Mouse (Mus musculus): ENCODE measurements at regions not wholly inside any gene's neighbourhood (a gene's known extent, or its start where the extent isn't known, plus 50 kb on each side); places are given as distances from the start of the nearest gene placed in this dataset.

GRCm38 (mm10) chr5:73892440-73893225 is 175.6 kb downstream of the Usp46 start:
- WGBS = 66% methylated on average over 4 of the region's 4 CpGs
- H3K4me3 ChIP-seq (ENCODE audit: insufficient read depth, low read depth, low read length) = no peak overlapping the region
- H3K4me1 ChIP-seq (ENCODE audit: control insufficient read depth, insufficient read depth, low read length) = no peaks in the 10 kb centered on the region
- TF ChIP-seq CTCF (IDR thresholded peaks at IDR 0.05; ENCODE audit: insufficient read depth, low read depth, low read length) (no peak), POLR2A (IDR thresholded peaks at IDR 0.05; ENCODE audit: insufficient read depth, low read depth, low read length) (no peak)
- no peak overlapping the region for H3K27ac ChIP-seq (ENCODE audit: insufficient read depth, low read depth, low read length)

- WGBS = 88% methylated on average over 5 of the region's 5 CpGs
- no peak overlapping the region for H3K4me3 ChIP-seq (ENCODE audit: insufficient read depth, low read depth, low read length)
- H3K27ac ChIP-seq (ENCODE audit: insufficient read depth, low read depth, low read length) = no peak overlapping the region
- H3K4me1 ChIP-seq (ENCODE audit: control insufficient read depth, insufficient read depth, low read length) = 0 out of 2 replicates have a peak, but pooled peaks cover 3% of the 10 kb centered on the region
- TF ChIP-seq POLR2A (IDR thresholded peaks at IDR 0.05; ENCODE audit: insufficient read depth, low read depth, low read length) (no peak), CTCF (IDR thresholded peaks at IDR 0.05; ENCODE audit: insufficient read depth, low read depth, low read length) (no peak)
These were observed 173.0 kb downstream of the Usp46 start for GRCm38 (mm10) chr5:73895186-73895585.

GRCm38 (mm10) chr5:73896785-73897184 is 171.4 kb downstream of the Usp46 start:
- H3K4me1 ChIP-seq (ENCODE audit: control insufficient read depth, insufficient read depth, low read length) = 0 out of 2 replicates have a peak, but pooled peaks cover 3% of the 10 kb centered on the region
- WGBS = 100% methylated on average over 1 of the region's 1 CpGs
- no peak overlapping the region for H3K4me3 ChIP-seq (ENCODE audit: insufficient read depth, low read depth, low read length)
- TF ChIP-seq POLR2A (IDR thresholded peaks at IDR 0.05; ENCODE audit: insufficient read depth, low read depth, low read length) (no peak), CTCF (IDR thresholded peaks at IDR 0.05; ENCODE audit: insufficient read depth, low read depth, low read length) (no peak)
- H3K27ac ChIP-seq (ENCODE audit: insufficient read depth, low read depth, low read length) = no peak overlapping the region

- 90% methylated on average over 1 of the region's 1 CpGs for WGBS
- TF ChIP-seq CTCF (IDR thresholded peaks at IDR 0.05; ENCODE audit: insufficient read depth, low read depth, low read length) (no peak), POLR2A (IDR thresholded peaks at IDR 0.05; ENCODE audit: insufficient read depth, low read depth, low read length) (no peak)
- H3K4me1 ChIP-seq (ENCODE audit: control insufficient read depth, insufficient read depth, low read length) = peaks cover 10% of the 10 kb centered on the region
- H3K27ac ChIP-seq (ENCODE audit: insufficient read depth, low read depth, low read length) = peak overlapping the region; percentile 98
- H3K4me3 ChIP-seq (ENCODE audit: insufficient read depth, low read depth, low read length) = no peak overlapping the region
These were observed 166.6 kb downstream of the Usp46 start for GRCm38 (mm10) chr5:73901651-73902050.

GRCm38 (mm10) chr5:73902470-73903218 is 165.6 kb downstream of the Usp46 start:
- TF ChIP-seq CTCF (IDR thresholded peaks at IDR 0.05; ENCODE audit: insufficient read depth, low read depth, low read length) (no peak), POLR2A (IDR thresholded peaks at IDR 0.05; ENCODE audit: insufficient read depth, low read depth, low read length) (no peak)
- Histone ChIP-seq H3K4me1 (ENCODE audit: control insufficient read depth, insufficient read depth, low read length) (peaks cover 10% of the 10 kb centered on the region), H3K4me3 (ENCODE audit: insufficient read depth, low read depth, low read length) (no peak overlapping the region), H3K27ac (ENCODE audit: insufficient read depth, low read depth, low read length) (peak overlapping the region; percentile 98)
- 29% methylated on average over 7 of the region's 7 CpGs for WGBS

- peak overlapping the region; percentile 87 for H3K27ac ChIP-seq (ENCODE audit: insufficient read depth, low read depth, low read length)
- TF ChIP-seq CTCF (IDR thresholded peaks at IDR 0.05; ENCODE audit: insufficient read depth, low read depth, low read length) (no peak), POLR2A (IDR thresholded peaks at IDR 0.05; ENCODE audit: insufficient read depth, low read depth, low read length) (no peak)
- no peak overlapping the region for H3K4me3 ChIP-seq (ENCODE audit: insufficient read depth, low read depth, low read length)
- 11% methylated on average over 8 of the region's 8 CpGs for WGBS
- peaks cover 10% of the 10 kb centered on the region for H3K4me1 ChIP-seq (ENCODE audit: control insufficient read depth, insufficient read depth, low read length)
These were observed 165.0 kb downstream of the Usp46 start for GRCm38 (mm10) chr5:73903219-73903570.

GRCm38 (mm10) chr5:73904146-73904811 is 164.0 kb downstream of the Usp46 start:
- Histone ChIP-seq H3K4me3 (ENCODE audit: insufficient read depth, low read depth, low read length) (no peak overlapping the region), H3K4me1 (ENCODE audit: control insufficient read depth, insufficient read depth, low read length) (peaks cover 7% of the 10 kb centered on the region), H3K27ac (ENCODE audit: insufficient read depth, low read depth, low read length) (peak overlapping the region; percentile 83)
- 75% methylated on average over 8 of the region's 8 CpGs for WGBS
- TF ChIP-seq POLR2A (IDR thresholded peaks at IDR 0.05; ENCODE audit: insufficient read depth, low read depth, low read length) = no peak
- no peak for TF ChIP-seq CTCF (IDR thresholded peaks at IDR 0.05; ENCODE audit: insufficient read depth, low read depth, low read length)

- no peak overlapping the region for H3K27ac ChIP-seq (ENCODE audit: insufficient read depth, low read depth, low read length)
- no peaks in the 10 kb centered on the region for H3K4me1 ChIP-seq (ENCODE audit: control insufficient read depth, insufficient read depth, low read length)
- no peak overlapping the region for H3K4me3 ChIP-seq (ENCODE audit: insufficient read depth, low read depth, low read length)
- no peak for TF ChIP-seq CTCF (IDR thresholded peaks at IDR 0.05; ENCODE audit: insufficient read depth, low read depth, low read length)
- TF ChIP-seq POLR2A (IDR thresholded peaks at IDR 0.05; ENCODE audit: insufficient read depth, low read depth, low read length) = no peak
- 85% methylated on average over 1 of the region's 1 CpGs for WGBS
These were observed 156.1 kb downstream of the Usp46 start for GRCm38 (mm10) chr5:73912149-73912548.

GRCm38 (mm10) chr5:73913116-73913515 is 155.1 kb downstream of the Usp46 start:
- TF ChIP-seq CTCF (IDR thresholded peaks at IDR 0.05; ENCODE audit: insufficient read depth, low read depth, low read length) (no peak), POLR2A (IDR thresholded peaks at IDR 0.05; ENCODE audit: insufficient read depth, low read depth, low read length) (no peak)
- Histone ChIP-seq H3K4me1 (ENCODE audit: control insufficient read depth, insufficient read depth, low read length) (no peaks in the 10 kb centered on the region), H3K27ac (ENCODE audit: insufficient read depth, low read depth, low read length) (no peak overlapping the region), H3K4me3 (ENCODE audit: insufficient read depth, low read depth, low read length) (no peak overlapping the region)
- WGBS = 73% methylated on average over 6 of the region's 6 CpGs

All from olfactory bulb, adult 2 months (tissue).